Mouse (Mus musculus): ENCODE results near the gene Gm21985. TPM values are rescaled to one million over a fixed set of nuclear protein-coding genes. Genes with fewer than 3 reads are reported as not detected.
"Not testable (repeated sequence)": the region's sequence is repeated elsewhere in the genome, so short reads cannot be mapped to it uniquely, and the experiment has no call there.

Gm21985 gene
- polyA plus RNA-seq, 1 experiment from 2014 or later = not detected

DNA sequence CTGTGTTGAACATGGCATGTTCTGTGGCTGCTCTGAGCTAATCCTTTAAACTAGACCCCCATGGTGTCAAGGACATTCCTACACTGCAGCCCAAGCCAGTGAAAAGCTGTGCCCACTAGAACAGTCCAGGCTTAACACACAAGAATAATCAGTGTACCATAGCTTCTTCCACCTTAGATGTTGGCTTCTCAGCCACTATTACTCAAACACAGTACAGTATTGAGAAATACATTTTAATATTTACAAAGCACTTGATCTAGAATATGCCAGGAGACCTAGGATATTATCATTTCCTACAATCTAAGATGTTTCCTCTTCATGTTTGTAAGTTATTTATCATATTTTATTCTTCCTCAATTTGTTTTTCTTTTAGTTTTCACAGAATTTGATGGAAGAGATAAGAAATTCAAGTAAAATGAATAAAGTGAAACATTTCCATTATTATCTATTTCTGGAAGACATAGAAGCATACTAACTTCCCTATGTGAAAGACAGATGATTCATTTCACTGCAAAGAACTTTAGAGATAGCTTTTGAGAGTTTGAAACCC lies 182.5 kb downstream of the Gm21985 start:
- H3K27ac ChIP-seq (ENCODE audit: low read depth) = no peak overlapping the region
- H3K9me3 ChIP-seq (ENCODE audit: low read depth, low read length) = no peaks in the 10 kb centered on the region
- H3K27me3 ChIP-seq (ENCODE audit: insufficient read depth, low read length) = no peaks in the 10 kb centered on the region
- ATAC-seq (ENCODE audit: insufficient read depth) (no peak), DNase-seq (no peak)
- no peak overlapping the region for H3K4me3 ChIP-seq (ENCODE audit: low read depth, low read length)
- H3K36me3 ChIP-seq (ENCODE audit: insufficient read depth) = no peaks in the 10 kb centered on the region
- H3K9ac ChIP-seq = no peak overlapping the region
- TF ChIP-seq CTCF (IDR thresholded peaks at IDR 0.05; ENCODE audit: low read depth) = no peak
- H3K4me1 ChIP-seq (ENCODE audit: insufficient read depth) = no peaks in the 10 kb centered on the region
- H3K4me2 ChIP-seq = no peak overlapping the region

DNA sequence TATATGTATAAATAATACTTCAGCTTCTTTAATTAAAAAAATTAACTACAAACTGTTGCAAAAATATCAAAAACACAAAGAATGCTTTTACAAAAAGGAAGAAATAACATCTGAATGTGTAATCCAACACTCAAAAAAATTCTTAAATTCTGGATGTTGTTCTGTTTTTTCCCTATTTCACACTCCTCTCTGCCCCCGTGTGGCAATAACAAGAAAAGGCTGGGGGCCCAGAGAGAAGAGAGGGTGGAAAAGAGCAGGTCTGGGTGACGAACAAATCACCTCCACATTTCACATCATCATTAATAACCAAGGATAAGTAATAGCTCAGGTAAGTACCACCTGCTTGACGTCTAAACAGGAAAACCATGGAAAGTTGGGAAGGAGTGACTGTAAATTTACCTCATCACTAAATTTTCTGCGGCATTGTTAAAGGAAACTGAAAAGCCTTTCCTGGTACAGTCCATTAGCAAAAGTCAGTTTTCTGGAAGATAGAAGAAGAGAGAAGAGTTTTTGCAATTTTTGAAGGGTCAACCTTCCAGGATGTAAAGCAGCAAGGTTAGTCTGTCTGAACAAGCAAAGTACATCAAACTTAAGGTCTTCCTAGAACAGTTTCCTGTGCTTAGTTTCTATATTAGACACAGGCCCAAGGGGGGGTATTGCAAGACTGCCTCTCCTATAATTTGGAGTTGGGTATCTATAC lies 183.6 kb downstream of the Gm21985 start:
- no peak for ATAC-seq (ENCODE audit: insufficient read depth)
- WGBS = 33% methylated on average over 4 of the region's 4 CpGs
- no peak overlapping the region for H3K4me2 ChIP-seq

DNA sequence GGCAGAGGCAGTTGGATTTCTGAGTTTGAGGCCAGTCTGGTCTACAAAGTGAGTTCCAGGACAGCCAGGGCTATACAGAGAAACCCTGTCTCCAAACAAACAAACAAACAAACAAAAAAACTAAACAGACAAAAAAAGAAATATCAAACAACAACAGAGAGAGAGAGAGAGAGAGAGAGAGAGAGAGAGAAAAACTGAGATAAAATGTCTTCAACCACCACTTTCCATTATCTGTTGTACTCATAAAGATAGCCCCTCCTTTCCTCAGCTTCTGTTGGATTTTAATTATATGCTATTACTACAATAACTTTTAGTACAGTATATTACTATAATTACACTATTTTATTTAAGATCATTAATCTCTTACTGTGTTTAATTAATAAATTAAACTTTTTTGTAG lies 186.4 kb downstream of the Gm21985 start:
- H3K4me1 ChIP-seq (ENCODE audit: insufficient read depth); H3K27ac ChIP-seq (ENCODE audit: low read depth); H3K4me3 ChIP-seq (ENCODE audit: low read depth, low read length); H3K9ac ChIP-seq; H3K27me3 ChIP-seq (ENCODE audit: insufficient read depth, low read length); H3K4me2 ChIP-seq; ATAC-seq (ENCODE audit: insufficient read depth); H3K36me3 ChIP-seq (ENCODE audit: insufficient read depth); H3K9me3 ChIP-seq (ENCODE audit: low read depth, low read length); DNase-seq: not testable (repeated sequence)

More for the DNA sequence above, 183.6 kb downstream of the Gm21985 start:
- Histone ChIP-seq H3K36me3 (ENCODE audit: insufficient read depth) (no peaks in the 10 kb centered on the region), H3K9me3 (ENCODE audit: low read depth, low read length) (no peaks in the 10 kb centered on the region), H3K4me1 (ENCODE audit: insufficient read depth) (no peaks in the 10 kb centered on the region), H3K9ac (no peak overlapping the region), H3K27me3 (ENCODE audit: insufficient read depth, low read length) (no peaks in the 10 kb centered on the region), H3K27ac (ENCODE audit: low read depth) (no peak overlapping the region), H3K4me3 (ENCODE audit: low read depth, low read length) (no peak overlapping the region)
- peak; percentile 52 for TF ChIP-seq CTCF (IDR thresholded peaks at IDR 0.05; ENCODE audit: low read depth)
- peak; percentile 41 for DNase-seq

DNA sequence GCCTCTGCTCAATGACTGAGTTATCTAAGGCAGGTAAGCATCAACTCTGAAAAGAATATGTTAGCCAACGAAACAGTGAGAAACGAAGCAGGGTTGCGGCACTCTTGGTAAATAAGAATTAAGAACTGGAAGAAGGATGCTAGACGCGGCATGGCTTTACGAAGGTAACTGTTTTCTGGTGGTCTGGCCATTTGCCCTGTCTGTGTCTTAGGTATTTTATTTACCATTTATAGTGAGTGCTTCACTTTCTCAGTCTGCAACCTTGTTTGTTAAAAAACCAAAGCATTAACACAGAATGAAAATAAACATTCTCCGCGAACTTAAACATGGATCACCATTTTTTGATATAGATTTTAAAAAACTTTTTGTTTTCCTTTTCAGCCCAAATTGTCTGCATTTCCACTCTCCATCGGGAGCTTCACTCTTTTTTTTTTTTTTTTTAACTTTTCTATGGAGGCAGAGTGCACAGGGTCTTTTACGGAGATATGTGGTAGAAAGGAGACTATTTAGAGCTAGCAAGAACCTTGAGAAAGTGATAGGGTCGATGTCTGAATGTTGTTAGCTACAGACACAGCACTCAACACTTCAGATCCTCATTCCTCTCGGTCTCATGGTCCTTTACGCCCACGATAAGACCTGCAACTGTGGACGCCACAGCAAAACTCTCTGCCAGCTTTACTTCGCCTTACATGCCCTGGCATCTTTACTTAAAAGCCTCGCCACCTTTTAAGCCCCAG lies 188.2 kb downstream of the Gm21985 start:
- ATAC-seq (ENCODE audit: insufficient read depth) (no peak; the same call in 1 of the 2 replicates), DNase-seq (peak; percentile 5)
- H3K9me3 ChIP-seq (ENCODE audit: low read depth, low read length) = no peaks in the 10 kb centered on the region
- peak overlapping the region; percentile 94 for H3K4me3 ChIP-seq (ENCODE audit: low read depth, low read length)
- H3K27ac ChIP-seq (ENCODE audit: low read depth) = peak overlapping the region; percentile 66
- H3K9ac ChIP-seq = peak overlapping the region; percentile 85
- peak overlapping the region; percentile 89 for H3K4me2 ChIP-seq
- H3K27me3 ChIP-seq (ENCODE audit: insufficient read depth, low read length) = no peaks in the 10 kb centered on the region
- no peaks in the 10 kb centered on the region for H3K4me1 ChIP-seq (ENCODE audit: insufficient read depth)
- H3K36me3 ChIP-seq (ENCODE audit: insufficient read depth) = no peaks in the 10 kb centered on the region
- no peak for TF ChIP-seq CTCF (IDR thresholded peaks at IDR 0.05; ENCODE audit: low read depth)
- WGBS = 29% methylated on average over 17 of the region's 17 CpGs

DNA sequence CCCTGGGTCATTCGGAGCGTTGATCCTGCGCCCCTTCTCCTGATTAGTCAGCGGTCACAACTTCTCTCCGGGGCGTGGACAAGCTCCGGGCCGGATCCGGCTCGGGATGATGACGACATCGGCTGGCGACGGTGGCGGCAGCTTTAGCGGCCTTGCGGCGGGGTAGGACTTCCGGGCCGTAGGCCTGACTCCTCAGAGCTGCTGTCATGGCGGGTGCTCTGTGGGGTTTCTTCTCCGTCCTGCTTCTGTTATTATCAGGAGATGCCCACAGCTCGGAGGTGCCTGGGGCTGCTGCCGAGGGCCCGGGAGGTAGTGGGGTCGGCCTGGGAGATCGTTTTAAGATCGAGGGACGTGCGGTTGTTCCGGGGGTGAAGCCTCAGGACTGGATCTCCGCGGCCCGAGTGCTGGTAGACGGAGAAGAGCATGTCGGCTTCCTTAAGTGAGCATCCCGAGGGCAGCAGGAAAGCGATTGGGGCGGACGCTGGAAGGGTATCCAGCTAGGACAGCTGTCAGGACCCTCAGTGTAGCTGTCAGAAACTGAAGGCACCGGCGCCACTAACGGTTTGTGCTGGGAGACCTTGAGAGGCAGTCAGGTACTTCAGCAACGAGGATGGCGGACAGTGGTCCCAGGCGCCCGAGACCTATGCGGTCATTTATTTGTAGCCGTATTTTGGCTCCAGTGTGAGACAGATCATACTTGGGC lies 188.9 kb downstream of the Gm21985 start, which contains the start of gene Emc7:
Gene Emc7 (plus strand): TSS at position 136 of the 703 bp plus-strand sequence.
- under 1% methylated on average over 49 of the region's 49 CpGs for WGBS
- Histone ChIP-seq H3K4me2 (peak within 1 kb of the TSS; percentile 89), H3K9me3 (ENCODE audit: low read depth, low read length) (no peaks in the 10 kb centered on the region), H3K4me3 (ENCODE audit: low read depth, low read length) (peak within 1 kb of the TSS; percentile 94), H3K9ac (peak within 1 kb of the TSS; percentile 85), H3K4me1 (ENCODE audit: insufficient read depth) (no peaks in the 10 kb centered on the region), H3K27me3 (ENCODE audit: insufficient read depth, low read length) (no peaks in the 10 kb centered on the region), H3K27ac (ENCODE audit: low read depth) (peak within 1 kb of the TSS; percentile 66), H3K36me3 (ENCODE audit: insufficient read depth) (peaks cover 3% of the 10 kb centered on the region; the same call in 1 of the 2 replicates)
- ATAC-seq (ENCODE audit: insufficient read depth) = peak; percentile 99
- TF ChIP-seq CTCF (IDR thresholded peaks at IDR 0.05; ENCODE audit: low read depth) = no peak
- DNase-seq = peak; percentile 99

Other genes starting within 250 kb of the Gm21985 start
- not detected in 2 replicates for gene Olfr1311, start 241.9 kb upstream of the Gm21985 start, polyA plus RNA-seq (2014; fragmentation: Nextera tagmentation; extraction: Ambion mirVana)
- not detected in 2 replicates for gene Olfr1312, start 216.1 kb upstream of the Gm21985 start, polyA plus RNA-seq (2014; fragmentation: Nextera tagmentation; extraction: Ambion mirVana)
- gene Olfr1313, start 188.5 kb upstream of the Gm21985 start, polyA plus RNA-seq (2014; fragmentation: Nextera tagmentation; extraction: Ambion mirVana) = not detected in 2 replicates
- gene Olfr1314, start 169.5 kb upstream of the Gm21985 start, polyA plus RNA-seq (2014; fragmentation: Nextera tagmentation; extraction: Ambion mirVana) = not detected in 2 replicates
- gene Olfr1315-ps1, start 150.9 kb upstream of the Gm21985 start, polyA plus RNA-seq (2014; fragmentation: Nextera tagmentation; extraction: Ambion mirVana) = not detected in 2 replicates
- not detected in 2 replicates for gene Olfr1316, start 131.3 kb upstream of the Gm21985 start, polyA plus RNA-seq (2014; fragmentation: Nextera tagmentation; extraction: Ambion mirVana)
- gene Olfr1317, start 126.0 kb upstream of the Gm21985 start, polyA plus RNA-seq (2014; fragmentation: Nextera tagmentation; extraction: Ambion mirVana) = not detected in 2 replicates
- not detected in 2 replicates for gene Olfr1318, start 112.1 kb upstream of the Gm21985 start, polyA plus RNA-seq (2014; fragmentation: Nextera tagmentation; extraction: Ambion mirVana)
- gene Lpcat4, start 26.8 kb upstream of the Gm21985 start, polyA plus RNA-seq (2014; fragmentation: Nextera tagmentation; extraction: Ambion mirVana) = 19.3 TPM in 2 replicates
- 0.11 TPM in 2 replicates for gene Nutm1, start 7.0 kb upstream of the Gm21985 start, polyA plus RNA-seq (2014; fragmentation: Nextera tagmentation; extraction: Ambion mirVana)
- 187 and 196 TPM in 2 replicates for gene Nop10, start 4.4 kb upstream of the Gm21985 start, polyA plus RNA-seq (2014; fragmentation: Nextera tagmentation; extraction: Ambion mirVana)
- gene Slc12a6, start 489 bp upstream of the Gm21985 start, polyA plus RNA-seq (2014; fragmentation: Nextera tagmentation; extraction: Ambion mirVana) = 11.6 and 11.9 TPM in 2 replicates
- 91.3 and 93.3 TPM in 2 replicates for gene Emc4, start 101.7 kb downstream of the Gm21985 start, polyA plus RNA-seq (2014; fragmentation: Nextera tagmentation; extraction: Ambion mirVana)
- gene Katnbl1, start 112.9 kb downstream of the Gm21985 start, polyA plus RNA-seq (2014; fragmentation: Nextera tagmentation; extraction: Ambion mirVana) = 44.0 and 44.6 TPM in 2 replicates
- gene Emc7, start 188.7 kb downstream of the Gm21985 start, polyA plus RNA-seq (2014; fragmentation: Nextera tagmentation; extraction: Ambion mirVana) = 15.8 and 17.3 TPM in 2 replicates
- not detected in 2 replicates for gene Chrm5, start 214.5 kb downstream of the Gm21985 start, polyA plus RNA-seq (2014; fragmentation: Nextera tagmentation; extraction: Ambion mirVana)
- 7.2 and 7.8 TPM in 2 replicates for gene Aven, start 226.7 kb downstream of the Gm21985 start, polyA plus RNA-seq (2014; fragmentation: Nextera tagmentation; extraction: Ambion mirVana)